Mouse (Mus musculus) gonadal fat pad, adult 2 months (tissue): Measurements from ENCODE around the gene Mospd3. TPM values are rescaled to one million over a fixed set of nuclear protein-coding genes. Genes with fewer than 3 reads are reported as not detected.

Experiments used
- DNase-seq: peaks from one replicate; pipeline ENCODE4 v3.0.0-alpha.2; 2012; ENCODE audit warnings: low read depth
- polyA plus RNA-seq: library from polyadenylated mRNA; depleted of rRNA; stranded (reverse); fragments of >200 nt; gene quantifications from 2 replicates; pipeline ENCODE4 v1.2.3, GENCODE M21; 2012; rRNA removed

Gene Mospd3
- polyA plus RNA-seq, result 55.1 and 72.1 TPM in 2 replicates

DNA sequence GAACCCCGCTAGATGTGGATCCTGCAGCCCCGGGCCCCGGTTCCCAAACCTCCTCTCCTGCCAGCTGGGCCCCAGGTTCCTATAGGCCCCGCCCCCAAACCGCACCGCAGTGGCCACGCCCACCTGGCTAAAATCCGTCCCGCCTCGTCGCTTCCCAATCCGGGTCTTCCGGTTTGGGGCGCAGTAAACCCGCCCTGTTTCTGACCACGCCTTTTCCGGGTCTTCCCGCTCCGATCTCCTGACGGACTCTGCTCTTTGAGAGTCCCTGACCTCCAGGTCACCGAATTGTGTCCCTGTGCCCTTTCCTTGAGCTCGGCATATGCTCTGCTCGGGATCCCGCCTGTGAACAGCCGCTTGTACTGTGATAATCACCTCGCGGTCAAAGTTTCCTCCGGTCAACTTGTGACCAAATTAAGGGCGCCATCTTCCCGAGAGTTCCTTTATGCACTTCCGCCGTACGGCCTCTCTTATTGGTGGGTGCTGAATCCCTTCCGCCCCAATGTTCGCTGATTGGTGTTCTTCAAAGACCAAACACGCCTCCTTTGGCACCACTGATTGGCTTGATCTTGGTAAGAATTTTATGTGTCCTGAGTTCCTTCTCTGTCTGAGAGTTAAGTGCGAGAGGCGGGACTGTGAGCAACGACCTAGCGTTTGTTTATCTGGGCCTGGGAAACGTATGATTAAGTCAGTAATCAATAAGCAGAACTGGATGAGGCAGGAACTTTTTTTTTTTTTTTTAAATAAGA is at the start of gene Mospd3:
TSS of gene Mospd3 (minus strand) at position 440 of the 746 bp plus-strand sequence.
- DNase-seq, result peak; percentile 98

- no peak for DNase-seq
Measured at GRCm38 (mm10) chr5:137649669-137650571, 49.1 kb upstream of the Mospd3 start.

- DNase-seq, result no peak
Measured at GRCm38 (mm10) chr5:137649251-137649650, 48.4 kb upstream of the Mospd3 start.

- DNase-seq, result no peak
Measured at GRCm38 (mm10) chr5:137647827-137648601, 47.2 kb upstream of the Mospd3 start.

GRCm38 (mm10) chr5:137645652-137646091 is 44.8 kb upstream of the Mospd3 start, which contains the start of gene Irs3:
Irs3 (minus strand) TSS chr5:137645714.
- DNase-seq, result no peak

DNA sequence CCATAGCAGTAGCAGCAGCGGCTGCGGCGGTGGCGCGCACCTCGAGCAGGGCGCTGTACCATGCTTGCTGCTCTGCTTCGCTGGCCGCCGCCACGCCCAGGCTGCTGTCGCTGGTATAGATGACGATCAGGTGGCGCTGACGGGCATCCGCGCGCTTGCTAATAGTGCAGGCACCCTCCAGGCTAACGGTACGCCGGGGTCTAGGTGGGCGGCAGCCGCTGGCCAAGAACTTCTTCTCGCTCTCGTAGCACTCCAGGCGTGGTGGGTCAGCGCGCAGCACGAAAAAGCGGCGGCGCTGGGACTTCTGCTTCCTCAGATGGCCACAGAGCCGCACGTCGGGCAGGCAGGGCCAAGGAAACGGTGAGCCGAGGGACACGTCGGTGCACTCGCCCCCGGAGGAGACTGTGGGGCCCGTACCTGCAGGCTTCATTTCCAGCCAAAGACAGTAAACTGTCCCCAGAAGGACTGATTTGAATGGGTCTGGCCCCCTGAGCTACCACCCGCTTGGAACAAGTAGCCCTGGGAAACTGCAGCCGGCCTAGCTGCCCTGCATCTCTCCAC is 44.3 kb upstream of the Mospd3 start:
- DNase-seq, result no peak

- no peak for DNase-seq
Measured at GRCm38 (mm10) chr5:137644484-137644883, 43.6 kb upstream of the Mospd3 start.

- DNase-seq, result no peak
Measured at GRCm38 (mm10) chr5:137642886-137643285, 42.0 kb upstream of the Mospd3 start.

DNA sequence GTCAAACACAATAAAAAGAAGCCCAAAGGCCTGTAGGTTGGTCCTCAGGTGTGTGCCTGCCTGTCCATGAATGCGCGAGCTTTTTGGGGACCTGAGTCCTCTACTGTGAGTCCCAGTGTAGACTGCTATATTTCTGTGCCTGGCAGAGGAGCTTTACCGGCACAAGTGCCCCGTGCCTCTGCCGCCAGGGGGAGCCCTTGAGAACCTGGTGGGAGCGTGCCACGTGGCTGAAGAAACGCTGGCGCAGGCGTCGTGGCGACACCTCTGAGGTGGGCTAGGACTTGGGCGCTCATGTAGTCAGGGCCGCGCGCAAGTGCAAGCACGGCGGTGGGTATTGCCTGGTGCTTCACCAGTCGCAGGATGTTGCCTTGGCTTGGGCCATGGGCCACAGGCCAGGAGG is 40.2 kb upstream of the Mospd3 start, which contains the start of gene Sap25:
TSS of gene Sap25 (plus strand) at position 281 of the 400 bp plus-strand sequence.
- no peak for DNase-seq

GRCm38 (mm10) chr5:137639472-137639871 is 38.6 kb upstream of the Mospd3 start:
- DNase-seq, result no peak

DNA sequence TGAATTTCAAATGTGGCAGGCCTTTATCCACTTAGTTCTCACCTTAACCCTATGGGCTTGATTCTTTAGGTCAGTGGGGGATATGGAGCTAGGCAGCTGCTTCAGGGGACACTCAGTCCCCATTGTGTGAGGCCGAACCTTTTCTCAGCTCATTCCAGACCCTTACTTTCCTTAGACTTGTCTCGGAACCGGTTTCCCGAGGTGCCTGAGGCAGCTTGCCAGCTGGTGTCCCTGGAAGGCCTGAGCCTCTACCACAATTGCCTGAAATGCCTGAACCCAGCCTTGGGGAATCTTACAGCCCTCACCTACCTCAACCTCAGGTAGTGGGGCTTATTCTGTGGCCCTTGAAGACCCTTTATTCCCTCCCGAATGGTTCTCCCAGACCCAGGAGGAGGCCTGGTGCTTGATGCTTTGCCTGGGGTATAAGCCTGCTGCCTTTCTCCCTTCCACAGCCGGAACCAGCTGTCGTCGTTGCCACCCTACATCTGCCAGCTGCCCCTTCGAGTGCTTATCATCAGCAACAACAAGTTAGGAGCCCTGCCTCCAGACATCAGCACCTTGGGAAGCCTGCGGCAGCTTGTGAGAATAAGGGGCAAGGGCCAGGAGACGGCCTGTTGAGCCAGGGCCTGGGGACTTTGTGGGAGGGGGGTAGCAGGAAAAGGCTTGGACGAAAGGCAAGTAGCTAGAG is 32.7 kb upstream of the Mospd3 start:
- DNase-seq, result no peak

- DNase-seq, result no peak
Measured at GRCm38 (mm10) chr5:137631591-137631990, 30.7 kb upstream of the Mospd3 start.

DNA sequence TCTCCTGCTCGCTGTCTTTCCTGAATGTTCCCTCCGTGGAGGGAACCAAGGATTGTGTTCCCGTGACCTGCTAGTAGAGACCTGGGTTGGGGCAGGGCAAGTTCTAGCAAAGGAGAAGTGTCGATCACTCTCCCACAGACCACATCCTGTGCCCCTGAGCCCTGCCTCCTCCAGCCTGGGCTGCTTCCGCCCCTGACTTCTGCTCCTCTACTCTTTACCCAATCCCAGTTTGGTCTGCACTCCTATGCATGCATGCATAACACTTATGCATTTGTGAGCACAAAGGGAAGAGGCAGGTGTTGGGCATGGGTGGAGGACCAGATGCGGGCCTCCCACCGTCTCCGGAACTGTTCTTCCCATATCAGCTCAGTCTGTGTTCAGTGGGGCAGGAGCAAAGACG is 30.3 kb upstream of the Mospd3 start:
- DNase-seq, result no peak

- no peak for DNase-seq
Measured at GRCm38 (mm10) chr5:137630602-137631001, 29.7 kb upstream of the Mospd3 start.

DNA sequence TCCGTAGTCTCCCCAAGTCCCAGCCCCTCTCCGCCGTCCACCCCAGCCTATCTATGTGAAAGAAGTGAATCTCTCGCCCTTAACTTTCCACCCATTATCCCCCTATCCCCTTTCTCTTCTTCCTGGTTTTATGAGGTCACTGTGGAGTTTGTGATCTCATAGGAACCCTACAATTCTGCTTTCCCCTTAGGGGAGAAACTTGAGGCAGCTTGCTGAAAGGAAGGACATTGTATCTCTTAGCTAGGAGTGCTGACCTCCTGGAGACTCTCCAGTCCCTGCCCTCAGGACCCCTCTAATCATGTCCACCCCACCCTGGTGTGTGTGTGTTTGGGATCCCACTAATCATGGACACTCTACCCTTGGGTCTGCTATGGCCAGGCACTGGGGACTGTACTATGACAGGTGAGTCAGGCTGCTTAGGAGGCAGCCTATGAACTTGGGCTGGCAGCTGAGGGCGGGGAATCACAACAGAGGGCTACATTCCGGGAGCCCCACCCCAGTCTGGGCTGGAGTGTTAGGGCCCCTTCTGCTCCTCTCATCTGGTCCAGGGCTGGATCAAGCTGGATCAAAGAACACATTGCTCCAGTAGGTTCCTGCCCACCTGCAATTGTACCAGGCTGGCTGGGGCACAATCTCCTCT is 29.2 kb upstream of the Mospd3 start:
- no peak for DNase-seq

- DNase-seq, result no peak
Measured at GRCm38 (mm10) chr5:137629306-137629721, 28.5 kb upstream of the Mospd3 start.

GRCm38 (mm10) chr5:137628498-137629305 is 27.8 kb upstream of the Mospd3 start, which contains the start of the genes Fbxo24, Lrch4 and Gm20605:
Fbxo24 (minus strand) TSS chr5:137629002.
Lrch4 (plus strand) TSS chr5:137629121.
Gm20605 (plus strand) TSS chr5:137629175.
- DNase-seq, result peak; percentile 100

DNA sequence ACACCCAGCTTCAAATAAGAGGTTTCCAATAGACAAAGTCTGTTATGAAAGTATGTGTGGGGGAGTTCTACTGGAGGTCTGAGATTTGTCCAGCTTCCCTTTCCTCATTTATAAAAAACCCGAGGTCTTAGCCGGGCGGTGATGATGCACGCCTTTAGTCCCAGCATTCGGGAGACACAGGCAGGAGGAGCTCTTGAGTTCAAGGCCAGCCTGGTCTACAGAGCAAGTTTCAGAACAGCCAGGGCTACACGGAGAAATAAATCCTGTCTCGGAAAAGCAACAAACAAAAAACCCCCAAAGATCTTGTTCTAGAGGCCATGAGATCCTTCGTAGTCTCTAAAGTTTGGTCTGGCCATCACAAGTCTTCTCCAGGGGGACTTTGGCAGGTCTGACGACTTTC is 27.1 kb upstream of the Mospd3 start:
- no peak for DNase-seq

GRCm38 (mm10) chr5:137623937-137624530 is 23.2 kb upstream of the Mospd3 start:
- no peak for DNase-seq
